Mouse (Mus musculus): ENCODE results near the gene Kctd17. TPM values are rescaled to one million over a fixed set of nuclear protein-coding genes. Genes with fewer than 3 reads are reported as not detected.
A peak's percentile ranks its signal among the peaks of the same experiment; 100 is the strongest.

Kctd17 gene
- polyA plus RNA-seq (2012; rRNA removed): 7.1 and 8.7 TPM in 2 replicates
- 3.0 and 3.3 TPM in 2 replicates for polyA plus RNA-seq (2014; fragmentation: Nextera tagmentation; extraction: Ambion mirVana)

GRCm38 (mm10) chr15:78428391-78429138, at the start of gene Kctd17:
Gene Kctd17, plus strand, starts transcription at chr15:78428564.
- TF ChIP-seq CTCF (IDR thresholded peaks at IDR 0.05; ENCODE audit: low read depth) (no peak), EP300 (IDR thresholded peaks at IDR 0.05; ENCODE audit: low read depth) (no peak)
- Histone ChIP-seq H3K27me3 (ENCODE audit: control insufficient read depth, insufficient read depth, low read length) (peaks cover 24% of the 10 kb centered on the region), H3K4me3 (ENCODE audit: insufficient read depth in 1 of 2, low read depth in 2 of 2, low read length in 2 of 2) (peak within 1 kb of the TSS; percentile 34 to 41), H3K9me3 (ENCODE audit: control insufficient read depth, low read length) (no peaks in the 10 kb centered on the region), H3K4me1 (replicated peaks; ENCODE audit: control insufficient read depth in 2 of 2, insufficient read depth in 2 of 2, low read length in 1 of 2) (peaks cover 0 to 9% of the 10 kb centered on the region in 2 experiments; a peak in 2 of 4 replicates), H3K36me3 (replicated peaks; ENCODE audit: control insufficient read depth, insufficient read depth, low read depth) (no peaks in the 10 kb centered on the region), H3K9ac (replicated peaks) (no peak within 1 kb of the TSS), H3K4me2 (ENCODE audit: low read depth) (peak within 1 kb of the TSS; percentile 43), H3K27ac (no peak within 1 kb of the TSS)
- no peak for DNase-seq (ENCODE audit: low read depth in 3 of 3, low spot score in 3 of 3)
- WGBS (ENCODE audit: insufficient replicate concordance): 3% methylated on average over 52 of the region's 52 CpGs
- ATAC-seq (ENCODE audit: insufficient read depth): peak; percentile 14; the same call in 1 of the 2 replicates

DNA sequence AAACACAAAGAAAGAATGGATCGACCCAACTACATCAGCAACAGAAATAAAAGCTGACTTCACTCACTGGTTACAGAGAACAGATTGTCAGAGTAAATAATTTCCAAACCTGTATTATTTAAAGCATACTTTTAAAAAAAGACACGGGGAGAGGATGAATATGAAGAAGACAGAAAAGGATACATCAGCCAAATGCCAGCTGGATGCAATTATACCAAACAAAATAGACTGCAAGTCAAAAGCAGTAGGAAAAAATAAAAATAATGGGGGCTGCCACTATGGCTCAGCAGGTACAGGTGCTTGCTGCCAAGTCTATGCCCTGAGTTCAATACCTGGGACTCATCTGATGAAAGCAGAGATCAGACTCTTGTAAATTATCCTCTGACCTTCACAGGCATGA, 48.2 kb upstream of the Kctd17 start:
- Histone ChIP-seq H3K4me2 (ENCODE audit: low read depth) (no peak overlapping the region), H3K36me3 (replicated peaks; ENCODE audit: control insufficient read depth, insufficient read depth, low read depth) (no peaks in the 10 kb centered on the region), H3K9me3 (ENCODE audit: control insufficient read depth, low read length) (no peaks in the 10 kb centered on the region), H3K9ac (replicated peaks) (no peak overlapping the region), H3K27ac (no peak overlapping the region), H3K4me1 (replicated peaks; ENCODE audit: control insufficient read depth in 2 of 2, insufficient read depth in 2 of 2, low read length in 1 of 2) (peaks cover 0 to 6% of the 10 kb centered on the region in 2 experiments; a peak in 1 of 4 replicates), H3K27me3 (ENCODE audit: control insufficient read depth, insufficient read depth, low read length) (no peaks in the 10 kb centered on the region), H3K4me3 (ENCODE audit: insufficient read depth in 1 of 2, low read depth in 2 of 2, low read length in 2 of 2) (no peak overlapping the region)
- TF ChIP-seq EP300 (IDR thresholded peaks at IDR 0.05; ENCODE audit: low read depth) (no peak), CTCF (IDR thresholded peaks at IDR 0.05; ENCODE audit: low read depth) (no peak)
- 57% methylated on average over 2 of the region's 2 CpGs for WGBS (ENCODE audit: insufficient replicate concordance)
- no peak for ATAC-seq (ENCODE audit: insufficient read depth)
- no peak for DNase-seq (ENCODE audit: low read depth in 3 of 3, low spot score in 3 of 3)

- ATAC-seq (ENCODE audit: insufficient read depth) (no peak), DNase-seq (ENCODE audit: low read depth in 3 of 3, low spot score in 3 of 3) (no peak)
- Histone ChIP-seq H3K4me3 (ENCODE audit: insufficient read depth in 1 of 2, low read depth in 2 of 2, low read length in 2 of 2) (no peak overlapping the region), H3K27ac (no peak overlapping the region), H3K27me3 (ENCODE audit: control insufficient read depth, insufficient read depth, low read length) (no peaks in the 10 kb centered on the region), H3K9ac (replicated peaks) (no peak overlapping the region), H3K4me2 (ENCODE audit: low read depth) (no peak overlapping the region), H3K4me1 (replicated peaks; ENCODE audit: control insufficient read depth in 2 of 2, insufficient read depth in 2 of 2, low read length in 1 of 2) (peaks cover 0 to 9% of the 10 kb centered on the region in 2 experiments; a peak in 1 of 4 replicates), H3K36me3 (replicated peaks; ENCODE audit: control insufficient read depth, insufficient read depth, low read depth) (no peaks in the 10 kb centered on the region), H3K9me3 (ENCODE audit: control insufficient read depth, low read length) (no peaks in the 10 kb centered on the region)
- TF ChIP-seq CTCF (IDR thresholded peaks at IDR 0.05; ENCODE audit: low read depth) (no peak), EP300 (IDR thresholded peaks at IDR 0.05; ENCODE audit: low read depth) (no peak)
- WGBS (ENCODE audit: insufficient replicate concordance): 56% methylated on average over 4 of the region's 4 CpGs
These were observed 47.6 kb upstream of the Kctd17 start for GRCm38 (mm10) chr15:78380741-78381140.

DNA sequence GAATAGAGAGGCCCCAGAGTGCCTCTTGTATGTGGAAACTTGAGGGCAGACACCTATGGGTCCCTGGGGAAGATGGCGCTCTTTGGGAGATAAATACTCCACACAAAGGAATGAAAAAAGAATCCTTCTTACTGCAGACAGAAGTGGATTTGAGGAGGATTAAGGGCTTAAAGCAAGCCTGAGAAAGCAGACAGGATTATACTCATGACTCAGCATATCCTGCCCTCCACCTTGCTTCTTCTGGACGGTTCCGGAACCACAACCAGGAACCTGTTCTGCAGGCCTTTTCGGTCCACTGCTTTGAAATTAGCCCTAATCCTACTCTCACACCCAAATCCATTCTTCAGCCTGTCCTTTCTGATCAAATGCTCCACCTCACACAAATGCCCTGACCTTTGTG, 46.2 kb upstream of the Kctd17 start:
- WGBS (ENCODE audit: insufficient replicate concordance): 83% methylated on average over 4 of the region's 4 CpGs
- no peaks in the 10 kb centered on the region for H3K27me3 ChIP-seq (ENCODE audit: control insufficient read depth, insufficient read depth, low read length)
- H3K9me3 ChIP-seq (ENCODE audit: control insufficient read depth, low read length): no peaks in the 10 kb centered on the region
- H3K9ac ChIP-seq (replicated peaks): no peak overlapping the region
- H3K4me1 ChIP-seq (replicated peaks; ENCODE audit: control insufficient read depth in 2 of 2, insufficient read depth in 2 of 2, low read length in 1 of 2): peaks cover 0 to 9% of the 10 kb centered on the region in 2 experiments; a peak in 1 of 4 replicates
- H3K36me3 ChIP-seq (replicated peaks; ENCODE audit: control insufficient read depth, insufficient read depth, low read depth): no peaks in the 10 kb centered on the region
- H3K27ac ChIP-seq: no peak overlapping the region
- TF ChIP-seq CTCF (IDR thresholded peaks at IDR 0.05; ENCODE audit: low read depth) (no peak), EP300 (IDR thresholded peaks at IDR 0.05; ENCODE audit: low read depth) (no peak)
- DNase-seq (ENCODE audit: low read depth in 3 of 3, low spot score in 3 of 3) (no peak), ATAC-seq (ENCODE audit: insufficient read depth) (no peak)
- H3K4me2 ChIP-seq (ENCODE audit: low read depth): no peak overlapping the region
- H3K4me3 ChIP-seq (ENCODE audit: insufficient read depth in 1 of 2, low read depth in 2 of 2, low read length in 2 of 2): no peak overlapping the region

DNA sequence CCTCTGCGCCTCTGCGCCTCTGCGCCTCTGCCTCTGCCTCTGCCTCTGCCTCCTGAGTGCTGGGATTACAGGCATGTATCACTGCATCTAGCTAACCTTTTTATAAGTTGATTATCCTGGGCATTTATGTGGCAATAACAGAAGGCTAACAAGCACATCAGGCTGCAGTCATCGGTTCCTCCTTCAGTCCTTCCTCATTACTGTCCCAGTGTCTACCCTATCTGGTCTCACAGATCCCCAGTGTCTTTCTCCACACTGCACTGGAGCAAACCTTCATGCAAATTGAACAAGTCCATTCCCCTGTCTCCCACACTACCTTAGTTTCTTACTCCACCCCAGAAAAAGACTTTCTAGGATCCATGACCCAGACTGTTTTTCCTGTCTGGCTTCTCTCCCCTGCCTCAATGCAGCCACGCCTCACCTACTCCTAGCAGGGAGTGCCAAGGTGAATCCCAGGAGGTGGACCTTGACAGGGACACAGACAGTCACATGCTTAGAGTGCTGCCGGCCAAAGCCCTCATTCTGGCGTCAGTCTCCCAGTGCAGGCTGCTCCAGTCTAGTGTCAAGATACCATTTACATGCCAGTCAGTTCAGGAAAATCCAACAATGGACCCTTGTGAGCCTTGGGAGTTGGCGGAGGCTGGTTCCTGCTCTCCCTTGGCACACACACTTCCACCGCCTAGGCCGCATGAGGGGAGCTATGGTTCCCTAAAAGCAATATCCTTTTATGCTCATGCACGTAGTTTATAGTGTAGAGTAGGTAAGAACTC, 44.7 kb upstream of the Kctd17 start:
- Histone ChIP-seq H3K9me3 (ENCODE audit: control insufficient read depth, low read length) (no peaks in the 10 kb centered on the region), H3K4me3 (ENCODE audit: insufficient read depth in 1 of 2, low read depth in 2 of 2, low read length in 2 of 2) (no peak overlapping the region), H3K9ac (replicated peaks) (no peak overlapping the region), H3K4me2 (ENCODE audit: low read depth) (no peak overlapping the region), H3K36me3 (replicated peaks; ENCODE audit: control insufficient read depth, insufficient read depth, low read depth) (no peaks in the 10 kb centered on the region), H3K27ac (no peak overlapping the region), H3K4me1 (replicated peaks; ENCODE audit: control insufficient read depth in 2 of 2, insufficient read depth in 2 of 2, low read length in 1 of 2) (peaks cover 0 to 9% of the 10 kb centered on the region in 2 experiments; a peak in 1 of 4 replicates), H3K27me3 (ENCODE audit: control insufficient read depth, insufficient read depth, low read length) (no peaks in the 10 kb centered on the region)
- no peak for TF ChIP-seq EP300 (IDR thresholded peaks at IDR 0.05; ENCODE audit: low read depth)
- TF ChIP-seq CTCF (IDR thresholded peaks at IDR 0.05; ENCODE audit: low read depth): no peak
- WGBS (ENCODE audit: insufficient replicate concordance): 69% methylated on average over 11 of the region's 11 CpGs
- DNase-seq (ENCODE audit: low read depth in 3 of 3, low spot score in 3 of 3) (no peak), ATAC-seq (ENCODE audit: insufficient read depth) (no peak)
